Mouse (Mus musculus) frontal cortex, adult 2 months (tissue): ENCODE data around the gene Spon1. TPM values are rescaled to one million over a fixed set of nuclear protein-coding genes. Genes with fewer than 3 reads are reported as not detected.

Experiments
- DNase-seq, 2 experiments: peaks; one replicate each; pipeline ENCODE4 v3.0.0; 2022; ENCODE audit warnings: low spot score in 1 of 2; ENCODE audit errors: extremely low spot score in 1 of 2
- polyA plus RNA-seq: library from polyadenylated mRNA; depleted of rRNA; stranded (reverse); fragments of >200 nt; gene quantifications from 2 replicates; pipeline ENCODE4 v1.2.3, GENCODE M21; 2012

Spon1 gene
- polyA plus RNA-seq, 1 experiment: 42.0 TPM

- DNase-seq: no peak
Measured at GRCm38 (mm10) chr7:113774906-113775305, 9.1 kb downstream of the Spon1 start.

- DNase-seq: no peak
Measured at GRCm38 (mm10) chr7:113778546-113778945, 12.7 kb downstream of the Spon1 start.

- DNase-seq: no peak
Measured at GRCm38 (mm10) chr7:113780286-113780685, 14.5 kb downstream of the Spon1 start.

GRCm38 (mm10) chr7:113791991-113792390 is 26.2 kb downstream of the Spon1 start:
- no peak for DNase-seq

- DNase-seq: no peak
Measured at GRCm38 (mm10) chr7:113792871-113793270, 27.1 kb downstream of the Spon1 start.

GRCm38 (mm10) chr7:113795209-113795608 is 29.4 kb downstream of the Spon1 start:
- DNase-seq: no peak

GRCm38 (mm10) chr7:113797134-113797533 is 31.3 kb downstream of the Spon1 start:
- no peak for DNase-seq

GRCm38 (mm10) chr7:113798605-113799255 is 32.9 kb downstream of the Spon1 start:
- peak; percentile 41 to 46 for DNase-seq

- no peak for DNase-seq
Measured at GRCm38 (mm10) chr7:113809781-113810180, 44.0 kb downstream of the Spon1 start.

- DNase-seq: no peak
Measured at GRCm38 (mm10) chr7:113811376-113812158, 45.8 kb downstream of the Spon1 start.

- DNase-seq: no peak
Measured at GRCm38 (mm10) chr7:113814101-113814779, 48.4 kb downstream of the Spon1 start.

GRCm38 (mm10) chr7:113815726-113816125 is 49.9 kb downstream of the Spon1 start:
- DNase-seq: no peak

- DNase-seq: no peak
Measured at GRCm38 (mm10) chr7:113816827-113817334, 51.1 kb downstream of the Spon1 start.

GRCm38 (mm10) chr7:113818116-113818515 is 52.3 kb downstream of the Spon1 start:
- DNase-seq: no peak

- no peak for DNase-seq
Measured at GRCm38 (mm10) chr7:113820213-113820612, 54.4 kb downstream of the Spon1 start.

- no peak for DNase-seq
Measured at GRCm38 (mm10) chr7:113823026-113823425, 57.2 kb downstream of the Spon1 start.

GRCm38 (mm10) chr7:113824651-113825050 is 58.9 kb downstream of the Spon1 start:
- DNase-seq: no peak

- no peak for DNase-seq
Measured at GRCm38 (mm10) chr7:113825498-113826205, 59.9 kb downstream of the Spon1 start.

GRCm38 (mm10) chr7:113826510-113826909 is 60.7 kb downstream of the Spon1 start:
- no peak for DNase-seq

GRCm38 (mm10) chr7:113828122-113828571 is 62.3 kb downstream of the Spon1 start:
- no peak for DNase-seq

- no peak for DNase-seq
Measured at GRCm38 (mm10) chr7:113828576-113828975, 62.8 kb downstream of the Spon1 start.
